Mouse (Mus musculus): Measurements from ENCODE around the gene Coro7.
A peak's percentile ranks its signal among the peaks of the same experiment; 100 is the strongest.

DNA sequence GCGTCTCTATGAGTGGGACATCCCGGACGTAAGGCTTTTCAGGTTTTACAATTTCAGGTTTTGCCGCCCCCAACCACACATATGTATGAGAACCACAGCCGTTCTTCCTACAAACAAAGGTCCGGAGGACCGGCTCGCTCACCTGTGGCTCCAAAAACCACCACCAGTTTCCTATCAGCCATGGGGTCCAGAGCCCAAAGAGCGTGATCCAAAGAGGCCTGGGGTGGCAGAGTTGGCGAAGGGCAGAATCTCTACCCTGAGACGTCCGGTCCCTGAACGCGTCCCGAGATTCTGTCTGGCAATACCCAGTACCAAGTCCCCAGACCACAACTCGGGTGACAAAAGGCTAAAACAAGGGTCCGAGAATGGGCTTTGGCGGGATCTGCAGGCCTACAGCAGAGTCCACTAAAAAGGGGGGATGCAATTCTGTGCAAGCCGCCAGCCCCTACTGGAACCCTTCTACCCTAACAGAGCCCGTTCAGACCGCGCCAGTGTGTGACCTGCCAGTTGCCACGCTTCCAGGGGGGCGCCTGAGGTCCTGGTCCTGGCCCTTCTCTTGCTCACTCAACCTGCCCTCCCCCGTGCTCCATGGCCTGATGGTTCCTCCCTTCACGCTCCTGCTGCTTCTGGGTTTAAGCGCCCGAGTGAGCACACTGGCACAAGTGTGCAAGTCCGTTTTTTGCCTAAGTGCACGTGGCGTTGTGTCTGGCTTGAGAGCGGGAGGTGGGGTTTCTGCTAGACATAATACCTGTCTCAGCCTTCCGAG is 39.4 kb upstream of the Coro7 start, which contains the start of gene Nmral1:
- TF ChIP-seq POLR2A (IDR thresholded peaks at IDR 0.05; ENCODE audit: borderline replicate concordance, extremely low read depth, low read depth, low read length) (peak; percentile 23; the same call in 1 of the 2 replicates), CTCF (IDR thresholded peaks at IDR 0.05; ENCODE audit: insufficient read depth, low read length) (no peak)
